Mouse (Mus musculus): ENCODE measurements around the gene Med27.

Gene Med27

DNA sequence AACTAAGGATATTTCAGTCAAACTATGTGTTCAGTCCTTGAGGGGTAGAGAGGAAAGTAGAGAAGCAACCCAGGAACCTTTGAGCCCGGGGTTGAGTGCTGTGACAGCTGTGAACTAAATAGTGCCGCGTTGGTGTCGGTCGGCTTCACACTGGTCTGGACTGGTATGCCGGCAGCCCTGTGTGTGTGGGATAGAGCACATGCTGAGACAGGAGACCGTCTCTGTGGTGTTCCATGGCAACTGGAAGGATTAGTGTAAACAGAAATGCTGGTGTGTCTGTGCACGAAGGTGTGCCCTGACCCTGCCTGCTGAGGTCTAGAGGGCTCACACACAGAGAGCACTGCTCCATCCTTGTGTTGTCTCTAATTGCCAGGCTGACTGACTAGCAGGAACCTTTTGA is 135.2 kb downstream of the Med27 start:
- no peak for DNase-seq

DNA sequence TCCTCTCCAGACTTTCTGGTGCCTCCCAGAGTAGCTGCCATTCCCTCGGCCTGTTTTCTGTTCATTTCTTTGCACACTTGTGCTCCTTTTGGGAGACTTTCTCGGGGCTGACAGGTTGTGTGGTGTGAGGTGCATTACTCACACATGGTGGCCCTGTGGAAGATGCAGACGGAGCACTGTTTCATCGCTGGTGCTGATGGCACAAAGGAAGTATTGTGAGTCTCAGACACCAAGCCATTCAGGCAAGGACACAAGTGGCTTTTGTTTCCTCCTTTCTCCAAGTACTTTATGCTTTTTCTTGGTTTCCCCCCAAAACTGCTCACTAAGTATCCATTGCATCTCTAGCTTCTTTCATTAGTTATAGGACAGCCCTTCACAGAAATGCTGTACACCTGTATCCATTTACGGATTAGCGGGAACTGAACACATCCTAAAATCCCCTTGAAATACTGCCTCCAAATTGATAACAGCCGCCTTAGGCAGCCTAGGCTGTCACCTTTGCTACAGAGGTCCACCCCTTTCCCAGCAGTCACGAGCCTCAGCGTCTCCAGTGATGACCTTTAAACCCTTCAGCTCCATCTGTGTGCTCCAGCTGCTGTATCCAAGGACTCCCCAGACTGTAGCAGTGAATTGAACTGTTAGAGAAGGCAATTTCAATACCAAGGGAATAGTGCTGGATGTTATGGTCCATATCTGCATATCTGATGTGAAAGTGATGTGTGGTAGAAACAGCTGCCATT is 136.5 kb downstream of the Med27 start:
- peak; percentile 64 for DNase-seq

DNA sequence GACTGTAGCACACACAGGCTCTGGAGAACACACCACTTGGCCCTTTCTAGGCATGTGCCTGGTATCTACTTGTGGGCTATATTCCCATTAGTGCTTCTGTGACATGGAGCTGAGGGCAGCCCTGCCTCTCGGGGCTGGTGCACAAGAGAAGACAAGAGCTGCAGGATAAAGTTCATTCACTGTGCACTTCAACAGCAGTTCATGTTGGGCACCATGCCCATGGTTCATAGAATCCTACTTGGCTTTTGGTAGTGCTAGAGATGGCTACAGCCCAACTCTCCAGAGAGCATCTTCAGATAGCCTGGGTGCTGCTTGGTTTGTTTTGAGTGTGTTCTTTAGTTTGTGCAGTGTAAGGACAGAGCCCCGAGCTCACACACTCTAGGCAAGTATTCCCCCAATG is 138.9 kb downstream of the Med27 start:
- DNase-seq: peak; percentile 90

DNA sequence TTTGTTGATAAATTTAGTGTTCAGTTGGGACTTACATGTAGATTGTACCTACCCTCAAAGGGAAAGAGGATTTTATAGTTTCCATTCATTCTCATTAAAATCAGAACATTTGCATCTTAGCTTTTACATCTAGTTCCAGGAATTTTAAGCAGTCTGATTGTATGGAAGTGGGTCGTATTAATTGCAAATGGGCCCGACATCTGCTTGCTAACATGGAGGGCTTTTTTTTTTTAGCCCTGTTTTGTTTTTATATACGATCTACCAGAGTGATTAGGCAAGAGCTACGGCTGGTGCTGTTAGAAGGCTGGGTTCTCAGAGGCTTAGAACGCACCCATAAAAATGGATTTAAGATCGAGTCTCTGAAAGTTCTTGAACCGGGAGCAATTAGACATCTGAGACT is 139.9 kb downstream of the Med27 start:
- no peak for DNase-seq

DNA sequence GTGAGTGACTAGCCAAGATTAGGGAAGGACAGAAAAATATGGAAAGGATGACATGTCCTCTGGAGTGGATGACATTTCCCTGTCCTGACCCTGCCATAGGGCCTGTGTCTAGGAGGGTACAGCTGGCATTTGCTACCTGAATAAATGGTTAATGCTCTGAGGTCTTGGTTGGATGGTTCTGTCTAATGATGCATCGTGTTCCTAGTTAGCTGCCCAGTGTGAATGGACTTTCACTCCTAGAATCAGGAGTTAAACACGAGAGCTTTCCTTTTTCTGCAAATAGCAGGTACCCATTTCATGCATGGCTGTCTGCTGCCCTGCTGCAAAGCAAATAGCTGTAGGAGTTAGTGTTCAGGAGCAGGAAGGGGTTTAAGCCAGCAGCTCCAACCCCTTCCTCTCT is 141.0 kb downstream of the Med27 start:
- peak; percentile 88 for DNase-seq

DNA sequence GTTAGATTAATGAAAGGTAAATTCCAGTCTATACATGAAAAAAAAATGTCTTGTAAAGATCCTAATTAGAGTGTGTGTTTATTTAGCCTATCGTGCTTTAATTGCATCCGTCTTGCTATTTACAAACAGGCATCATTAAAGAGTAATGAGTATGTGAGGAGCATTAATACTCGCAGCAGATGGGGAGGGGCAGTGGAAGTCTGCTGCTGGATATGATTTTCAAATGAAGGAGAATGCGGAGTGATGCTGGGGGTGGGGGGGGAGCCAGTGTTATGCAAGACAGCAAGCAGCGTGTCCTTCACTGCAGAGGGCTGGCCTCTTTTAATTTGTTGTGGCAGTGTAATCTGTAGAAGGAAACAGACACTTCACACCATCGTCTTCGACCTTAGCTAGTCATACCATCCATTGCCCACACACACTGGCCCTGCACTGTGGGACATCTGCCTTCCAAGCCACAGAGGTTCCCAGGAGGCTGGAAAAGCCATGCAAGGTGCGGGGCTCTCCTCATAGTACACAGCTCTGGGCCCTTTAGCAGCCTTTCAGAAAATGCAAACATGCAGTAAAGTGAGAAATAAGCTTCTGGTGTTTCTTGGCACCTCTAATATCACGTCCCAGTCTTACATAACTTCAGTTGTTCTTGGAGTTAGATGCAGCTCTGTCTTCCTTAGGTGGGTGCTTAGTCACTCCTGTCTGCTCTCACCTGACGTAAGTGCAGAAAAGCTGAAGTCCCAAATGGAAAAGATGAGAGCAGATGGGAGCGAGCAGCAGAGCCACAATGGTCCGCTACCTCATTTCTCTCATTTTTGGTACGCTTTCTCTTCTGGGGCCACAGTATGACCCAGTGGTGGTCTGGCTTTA is 142.0 kb downstream of the Med27 start:
- no peak for DNase-seq

DNA sequence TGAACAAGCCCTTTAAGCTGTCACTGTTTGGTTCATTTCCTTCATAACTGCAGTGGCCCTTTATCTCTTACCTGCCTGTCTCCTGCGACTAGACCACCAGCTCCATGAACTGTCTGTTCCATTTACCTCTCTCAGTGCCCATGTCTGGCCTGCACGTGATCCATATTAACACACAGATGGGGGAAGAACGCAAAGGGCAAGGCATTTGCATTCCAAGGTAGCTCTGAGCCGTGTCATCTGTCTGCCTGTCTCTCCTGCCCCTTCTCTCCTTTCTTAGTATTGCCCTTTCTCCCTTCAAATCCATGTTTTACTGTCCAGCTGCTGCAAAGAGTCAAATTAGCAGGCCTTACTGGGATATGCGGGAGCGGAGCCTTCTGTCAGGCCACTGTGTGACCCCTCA is 145.0 kb downstream of the Med27 start:
- DNase-seq: peak; percentile 37

DNA sequence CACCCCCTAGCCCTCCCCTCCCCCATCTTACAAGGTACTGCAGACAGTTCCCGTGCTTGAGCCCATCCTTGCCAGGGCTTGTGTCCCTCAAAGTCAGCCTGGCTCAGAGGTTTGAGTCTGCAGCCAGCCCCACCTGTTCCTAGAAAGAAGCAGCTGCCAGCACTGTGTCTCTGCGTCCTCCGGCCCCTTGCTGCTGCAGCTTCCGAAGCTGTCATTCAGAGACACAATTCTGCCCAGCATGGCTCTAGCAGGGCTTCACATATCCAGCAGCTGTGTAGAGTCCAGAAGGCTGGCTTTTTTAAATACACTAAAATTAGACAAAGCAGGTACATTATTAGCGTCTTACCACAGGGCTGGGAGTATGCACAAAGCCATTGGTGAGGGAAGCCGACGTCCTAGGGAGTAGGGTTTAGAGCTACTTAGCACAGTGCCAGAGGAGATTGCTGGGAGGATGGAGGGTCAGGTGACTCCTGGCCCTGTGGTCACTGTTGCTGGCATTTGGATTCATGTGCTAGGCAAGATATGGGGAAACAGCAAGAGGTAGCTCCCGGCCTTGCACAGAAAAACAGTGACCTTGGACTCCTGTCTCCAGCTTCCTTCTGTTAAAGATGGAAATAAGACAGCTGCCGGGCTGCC is 146.9 kb downstream of the Med27 start:
- DNase-seq: peak; percentile 29

DNA sequence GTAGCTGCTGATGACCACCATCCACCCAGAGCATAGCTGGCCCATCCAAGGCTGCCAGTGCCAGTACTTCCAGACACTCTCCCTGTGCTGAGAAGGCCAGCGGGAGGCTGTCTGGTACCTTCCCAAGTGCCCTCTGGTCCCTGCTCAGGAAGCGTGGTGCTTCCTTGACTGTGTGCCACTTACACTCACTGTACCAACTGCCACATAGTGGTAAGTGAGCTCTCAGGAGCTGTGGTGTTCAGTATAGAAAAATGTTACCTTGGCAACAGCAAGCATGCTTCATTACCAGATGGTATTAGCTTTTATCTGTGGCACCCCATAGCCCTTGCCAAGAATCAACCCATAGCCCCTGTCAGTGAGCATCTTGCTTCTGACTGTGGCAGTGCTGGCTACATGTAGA is 148.7 kb downstream of the Med27 start:
- DNase-seq: peak; percentile 67

DNA sequence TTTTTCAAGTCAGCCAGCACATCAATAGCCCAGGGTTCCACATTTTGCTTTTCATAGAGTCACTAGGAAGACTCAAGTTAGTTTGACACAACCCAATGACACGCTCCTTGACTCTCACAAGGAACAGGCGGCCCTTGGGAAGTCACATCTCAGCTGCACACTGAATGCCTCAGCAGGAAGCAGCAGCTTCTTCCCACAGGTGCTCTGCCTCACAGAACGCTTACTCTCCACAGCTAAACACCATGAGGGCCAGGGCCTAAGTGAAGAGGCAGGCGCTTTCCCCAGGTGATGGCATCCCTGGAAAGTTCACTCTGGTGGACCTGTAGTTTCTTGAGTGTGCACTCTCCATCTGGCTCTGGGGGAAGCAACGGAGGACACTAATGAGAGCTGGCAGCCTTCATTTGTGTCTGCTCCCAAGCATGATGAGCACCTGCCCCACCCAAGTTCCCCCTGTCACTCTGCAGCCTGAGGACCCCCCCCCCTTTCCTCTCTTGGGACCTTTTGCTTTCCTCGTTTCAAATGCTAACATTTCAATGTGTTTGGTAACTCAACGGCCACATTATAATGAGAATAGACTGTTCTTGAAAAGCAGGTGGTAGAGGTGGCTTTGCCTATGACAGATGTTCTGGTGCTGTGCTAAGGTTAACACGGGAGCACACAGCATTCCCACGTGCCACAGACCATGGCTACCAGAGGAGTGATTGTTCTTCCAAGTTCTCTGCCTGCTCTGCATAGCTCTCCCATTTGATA is 154.2 kb downstream of the Med27 start:
- DNase-seq: no peak

DNA sequence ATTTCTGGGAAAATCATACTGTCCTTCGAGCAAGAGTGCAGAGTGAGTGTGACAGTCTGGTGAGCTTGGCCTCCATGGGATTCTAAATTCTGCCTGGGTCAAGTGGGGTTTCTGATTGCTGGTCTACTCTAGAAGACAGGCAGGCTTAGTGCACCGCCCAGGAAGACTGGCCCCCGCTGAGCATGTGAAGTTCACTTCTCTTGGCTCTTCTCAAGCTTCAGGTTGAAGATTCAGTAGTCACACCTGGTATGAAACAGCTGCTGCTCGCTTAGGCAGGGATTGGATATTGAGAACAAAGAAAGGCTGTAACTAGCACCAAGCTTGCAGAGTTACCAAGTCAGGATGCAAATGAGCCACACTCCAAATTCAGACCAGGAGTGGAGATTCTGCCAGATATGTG is 154.8 kb downstream of the Med27 start:
- no peak for DNase-seq

DNA sequence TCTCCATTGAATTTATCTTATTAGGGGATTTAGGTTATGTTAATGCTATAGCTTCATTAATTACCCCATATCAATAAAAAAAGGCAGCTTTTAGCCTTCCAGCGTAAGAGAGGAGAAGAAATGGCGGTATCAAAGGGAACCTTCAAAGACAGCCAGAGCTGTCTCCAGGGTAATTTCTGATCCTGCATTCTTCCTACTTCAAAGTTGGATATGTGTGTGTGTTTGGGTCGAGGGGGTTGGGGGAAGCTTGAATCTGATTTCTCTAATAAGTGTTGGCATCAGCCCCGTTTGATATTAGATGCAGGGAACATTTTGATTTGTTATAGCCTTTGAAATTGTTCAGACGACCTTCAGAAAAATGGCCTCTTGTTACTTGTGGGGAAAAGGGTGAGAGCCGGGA is 158.2 kb downstream of the Med27 start:
- no peak for DNase-seq

DNA sequence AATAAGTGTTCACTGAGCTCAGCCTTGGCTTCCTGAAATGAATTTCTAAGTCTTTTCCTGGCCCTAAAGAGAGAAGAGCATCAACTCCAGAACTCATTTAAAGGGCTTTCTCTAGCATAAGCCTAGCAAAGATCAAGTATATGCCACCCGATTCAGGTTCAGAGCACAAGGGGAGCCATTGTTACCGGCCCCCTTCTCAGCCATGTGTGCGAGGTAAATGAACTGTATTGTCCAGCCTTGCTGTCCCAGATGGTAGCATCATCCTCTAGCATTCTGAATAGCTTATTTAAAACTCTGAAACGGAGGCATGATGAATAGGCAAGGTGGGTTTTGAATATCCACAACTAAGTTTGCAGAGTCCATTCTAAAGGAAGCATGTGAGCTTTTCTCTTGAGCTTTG is 159.8 kb downstream of the Med27 start:
- DNase-seq: no peak

DNA sequence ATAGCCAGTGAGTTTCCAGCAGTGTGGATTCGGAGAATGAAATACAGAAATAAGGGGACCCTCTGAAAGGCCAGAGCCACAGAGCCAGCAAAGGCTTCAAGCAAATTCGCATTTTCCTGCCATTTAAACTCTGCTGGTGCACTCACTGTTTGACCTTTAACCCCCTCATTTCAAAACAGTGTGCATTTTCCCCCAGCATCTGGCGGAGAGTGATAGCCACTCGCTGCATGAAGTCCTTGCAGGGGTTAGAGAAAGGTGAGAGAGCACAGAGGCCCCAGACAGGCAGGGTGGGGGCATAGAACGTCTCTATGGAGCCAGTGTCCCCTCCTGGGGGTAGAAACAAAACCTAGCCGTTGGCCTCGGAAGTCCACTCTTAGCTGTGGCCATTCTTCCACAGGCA is 166.5 kb downstream of the Med27 start:
- DNase-seq: no peak

DNA sequence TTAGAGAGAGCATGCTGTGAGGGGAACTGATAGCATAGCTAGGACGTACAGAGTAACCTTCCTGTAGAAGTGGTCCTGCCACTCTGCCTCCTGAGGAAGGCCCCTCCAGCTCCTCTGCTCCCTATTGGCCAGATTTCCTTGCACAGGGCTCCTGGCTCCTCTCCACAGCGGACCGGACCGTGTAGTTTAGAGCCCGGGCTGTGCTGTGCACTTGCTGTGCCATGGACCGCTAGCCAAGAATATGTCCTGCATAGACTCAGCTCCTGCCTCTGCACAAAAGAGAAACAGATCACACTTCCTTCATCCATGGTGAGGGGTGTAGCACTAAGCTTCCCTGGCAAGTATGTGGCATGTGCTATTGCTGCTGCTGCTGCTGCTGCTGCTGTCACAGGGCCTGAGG is 168.2 kb downstream of the Med27 start:
- DNase-seq: no peak

DNA sequence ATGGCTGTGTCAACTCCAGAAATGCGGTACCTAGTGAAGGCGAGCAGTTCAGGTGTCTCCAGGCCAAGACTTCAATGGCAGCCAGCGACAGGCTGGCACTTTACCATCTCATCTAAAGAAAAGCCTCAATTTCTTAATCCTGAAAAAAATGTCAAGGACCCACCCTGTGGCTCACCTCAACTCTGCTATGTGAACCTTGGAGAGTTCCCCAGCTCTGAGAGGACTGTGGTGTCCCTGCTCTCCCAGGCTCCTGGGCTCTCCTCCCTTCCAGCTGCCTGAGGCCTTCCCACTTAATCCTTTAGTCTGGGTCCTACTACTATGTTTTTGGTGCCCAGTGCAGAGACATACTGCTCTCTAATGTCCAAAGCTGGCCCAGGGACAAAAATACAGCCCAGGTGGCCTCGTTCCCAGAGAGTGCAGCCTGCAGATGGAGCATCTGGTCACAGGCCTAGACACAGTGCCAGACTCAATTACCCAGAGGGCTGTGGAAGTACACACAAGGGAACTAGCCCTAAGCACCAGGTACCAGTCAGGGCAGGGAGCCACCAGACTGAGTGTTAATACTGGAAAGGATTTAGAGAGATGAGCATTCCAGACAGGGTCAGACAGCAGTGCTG is 169.3 kb downstream of the Med27 start:
- no peak for DNase-seq

DNA sequence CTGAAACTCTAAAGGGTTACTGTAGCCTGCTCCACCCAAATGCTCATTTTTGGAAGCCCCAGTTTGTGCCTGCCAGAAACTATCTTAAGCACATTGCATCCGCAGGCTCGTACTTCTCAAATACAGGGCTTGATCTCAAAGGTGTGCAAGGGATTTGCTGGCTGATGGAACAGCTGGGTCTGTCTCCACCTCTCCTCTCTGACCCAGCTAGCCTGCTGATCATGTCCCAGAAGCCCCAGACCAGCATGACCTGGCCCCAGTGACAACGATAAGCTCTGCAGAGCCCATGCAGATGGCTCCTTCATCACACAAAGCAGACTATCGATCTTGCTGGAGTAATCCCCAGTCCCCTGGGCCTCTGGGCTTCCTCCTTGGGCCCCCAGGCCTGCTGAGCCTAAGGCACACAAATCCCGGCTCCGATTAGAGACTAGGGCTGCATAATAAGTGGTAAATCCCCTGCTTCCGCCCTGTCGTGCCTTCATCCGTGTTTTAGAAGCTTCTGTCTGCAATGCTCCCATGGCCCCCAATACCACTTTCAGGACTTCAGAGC is 170.1 kb downstream of the Med27 start:
- DNase-seq: no peak

DNA sequence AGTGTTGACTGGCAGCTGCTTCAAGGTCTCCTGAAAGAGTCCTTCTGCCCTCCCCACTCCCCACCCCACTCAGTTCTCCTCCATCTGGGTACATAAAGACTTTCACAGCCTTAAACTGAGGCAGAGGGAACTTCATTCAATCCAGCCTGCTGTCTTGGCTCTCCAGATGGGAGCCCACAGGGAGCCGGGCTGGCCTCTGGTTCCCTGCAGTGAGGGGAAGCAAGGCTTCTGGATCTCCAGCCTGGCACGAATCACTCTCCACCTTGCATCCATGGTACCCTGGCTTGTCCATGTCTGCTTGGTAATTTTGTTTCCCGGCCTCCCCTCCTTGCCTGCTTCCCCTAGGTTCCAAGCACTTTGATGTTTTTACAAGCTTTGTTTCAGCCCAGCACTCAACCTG is 172.8 kb downstream of the Med27 start:
- DNase-seq: no peak

DNA sequence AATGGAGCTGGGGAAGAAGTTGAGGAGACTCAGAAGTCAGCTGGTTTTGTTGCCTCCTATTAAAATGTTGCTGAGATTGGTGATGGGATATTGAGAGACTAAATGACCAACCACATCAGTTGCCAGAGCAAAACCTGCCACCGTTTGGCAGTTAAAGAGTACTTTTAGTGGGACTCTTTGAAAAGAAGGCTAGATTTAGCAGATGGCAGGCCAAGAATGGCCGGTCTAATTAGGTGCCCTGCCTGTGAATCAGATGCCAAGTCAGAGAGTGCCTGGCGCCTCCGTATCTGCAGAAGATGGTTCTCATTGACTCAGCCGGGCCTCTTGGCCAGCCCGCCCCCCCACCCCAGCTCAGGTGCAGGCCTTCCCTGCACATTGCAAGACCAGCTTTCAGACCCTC is 173.6 kb downstream of the Med27 start:
- DNase-seq: no peak

DNA sequence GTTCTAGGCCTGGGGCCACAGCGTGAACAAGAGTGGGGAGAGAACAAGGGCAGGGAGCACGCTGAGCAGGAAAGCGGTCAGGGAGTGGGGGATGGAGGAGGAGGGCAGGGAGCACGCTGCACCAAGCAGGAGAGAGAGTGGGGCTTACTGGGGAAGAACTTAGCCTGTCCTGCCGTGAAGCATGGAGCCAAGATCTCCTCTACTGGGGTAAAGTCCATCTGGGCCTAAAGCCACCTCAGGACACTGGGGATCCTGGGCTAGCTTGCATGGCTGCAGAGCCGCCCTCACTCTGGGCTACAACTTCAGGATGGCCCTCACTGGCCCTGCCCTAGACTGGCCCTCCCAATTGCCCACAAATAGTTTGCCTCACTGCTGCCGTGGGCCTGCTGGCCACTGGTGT is 174.9 kb downstream of the Med27 start:
- DNase-seq: peak; percentile 62

DNA sequence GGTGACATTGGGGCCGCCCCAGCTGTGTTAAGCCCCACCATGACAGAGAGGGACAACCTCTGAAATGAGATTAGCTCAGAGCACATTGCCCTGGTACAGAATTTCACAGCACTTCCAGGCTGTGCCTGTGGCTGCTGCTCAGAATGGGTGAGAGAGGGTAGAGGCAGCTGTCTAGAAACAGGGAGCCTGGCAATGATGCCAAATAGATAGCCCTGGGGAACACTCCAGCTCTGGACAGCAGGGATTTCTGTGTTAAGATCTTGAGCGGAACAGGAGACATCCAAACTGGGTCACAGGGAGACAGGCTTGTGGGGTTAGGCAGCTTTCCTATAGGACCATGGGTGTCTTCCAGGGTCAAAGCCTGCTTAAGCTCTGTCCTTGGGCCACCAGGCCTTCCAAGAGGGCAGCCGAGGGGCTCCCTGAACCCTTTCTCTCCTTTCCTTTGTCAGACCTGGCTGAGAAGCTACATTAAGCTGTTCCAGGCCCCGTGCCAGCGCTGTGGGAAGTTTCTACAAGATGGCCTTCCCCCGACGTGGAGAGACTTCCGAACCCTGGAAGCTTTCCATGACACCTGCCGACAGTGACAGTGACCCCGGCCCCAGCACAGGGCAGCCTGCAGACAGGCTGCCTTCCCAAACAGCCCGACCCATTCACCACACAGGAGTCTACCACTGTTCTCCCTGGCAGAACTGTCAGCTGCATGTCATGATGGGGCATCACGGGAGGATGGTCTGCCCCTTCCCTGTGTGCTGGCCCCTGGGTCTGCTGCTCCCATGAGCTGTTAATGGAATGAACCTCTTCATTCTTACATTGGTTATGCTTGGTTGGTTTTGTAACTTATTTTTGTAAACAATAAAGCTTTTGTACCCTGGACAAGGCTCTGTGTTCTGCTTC is 177.5 kb downstream of the Med27 start:
- peak; percentile 84 for DNase-seq
